Mouse (Mus musculus) cerebellum, adult 8-10 months (tissue): ENCODE results near the gene Pla2g4c.
A peak's percentile ranks its signal among the peaks of the same experiment; 100 is the strongest.

Experiments used
- DNase-seq: peaks from one replicate; pipeline ENCODE4 v3.0.0; 2022

The Pla2g4c gene

DNA sequence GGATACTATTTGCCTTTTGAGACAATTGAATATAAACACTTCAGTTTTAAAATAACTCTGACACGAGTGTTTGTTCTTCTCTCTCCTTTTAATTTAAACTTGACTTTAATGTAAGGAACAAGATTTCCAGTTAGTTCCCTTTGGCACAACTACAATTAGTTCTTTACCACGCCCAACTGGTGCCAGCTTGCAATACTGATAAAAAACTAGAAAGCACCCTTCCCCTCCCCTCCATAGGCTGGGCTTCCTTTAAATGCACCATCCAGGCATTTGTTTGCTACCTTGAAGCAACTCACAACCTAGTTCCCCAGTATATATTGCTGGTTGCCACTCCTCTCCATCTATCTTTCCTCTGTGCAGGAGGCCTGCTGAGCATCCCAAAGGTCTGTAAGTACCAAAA lies at the start of gene Pla2g4c:
Pla2g4c (plus strand) TSS at position 340 of the 400 bp plus-strand sequence.
- DNase-seq, result no peak

DNA sequence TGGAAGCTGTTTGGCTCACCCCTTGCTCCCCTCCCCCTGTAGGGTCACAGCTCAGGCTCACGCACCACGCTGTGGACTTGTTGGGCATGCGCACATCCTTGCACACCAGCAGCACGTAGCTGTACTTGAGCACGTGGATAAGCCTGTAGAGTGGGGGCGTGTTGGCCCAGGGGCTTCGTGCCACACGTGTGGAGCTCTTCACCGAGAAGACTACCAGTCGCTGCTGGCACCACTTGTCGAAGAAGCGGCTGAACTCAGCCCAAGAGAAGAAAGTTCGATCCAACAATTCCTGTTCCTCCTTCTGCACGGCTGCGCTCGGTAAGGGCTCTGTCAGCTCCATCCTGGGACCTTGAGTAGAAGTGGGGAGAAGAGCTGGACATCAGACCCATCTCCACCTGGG lies 47.4 kb upstream of the Pla2g4c start, which contains the start of gene Lig1:
Lig1 (plus strand) TSS at position 203 of the 400 bp plus-strand sequence.
- peak; percentile 12 for DNase-seq

DNA sequence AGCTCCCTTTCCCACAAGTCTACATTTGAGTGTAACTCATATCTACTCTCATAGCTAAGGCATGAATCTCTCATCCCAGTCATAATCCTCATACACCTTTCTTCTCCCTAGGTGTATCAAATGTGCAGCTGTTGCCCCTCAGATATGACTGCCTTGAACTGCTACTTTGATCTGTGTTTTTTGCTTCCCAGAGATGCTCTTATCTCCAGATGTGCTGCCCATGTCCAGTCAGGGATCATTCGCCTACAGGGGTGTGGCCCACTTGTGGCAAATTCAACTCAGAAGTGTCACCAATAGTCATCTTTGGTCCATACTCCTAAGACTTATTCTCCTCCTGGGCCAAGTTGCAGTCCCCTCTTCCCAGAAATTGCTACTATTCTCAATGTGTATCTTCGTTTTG lies 46.6 kb upstream of the Pla2g4c start:
- DNase-seq, result no peak

DNA sequence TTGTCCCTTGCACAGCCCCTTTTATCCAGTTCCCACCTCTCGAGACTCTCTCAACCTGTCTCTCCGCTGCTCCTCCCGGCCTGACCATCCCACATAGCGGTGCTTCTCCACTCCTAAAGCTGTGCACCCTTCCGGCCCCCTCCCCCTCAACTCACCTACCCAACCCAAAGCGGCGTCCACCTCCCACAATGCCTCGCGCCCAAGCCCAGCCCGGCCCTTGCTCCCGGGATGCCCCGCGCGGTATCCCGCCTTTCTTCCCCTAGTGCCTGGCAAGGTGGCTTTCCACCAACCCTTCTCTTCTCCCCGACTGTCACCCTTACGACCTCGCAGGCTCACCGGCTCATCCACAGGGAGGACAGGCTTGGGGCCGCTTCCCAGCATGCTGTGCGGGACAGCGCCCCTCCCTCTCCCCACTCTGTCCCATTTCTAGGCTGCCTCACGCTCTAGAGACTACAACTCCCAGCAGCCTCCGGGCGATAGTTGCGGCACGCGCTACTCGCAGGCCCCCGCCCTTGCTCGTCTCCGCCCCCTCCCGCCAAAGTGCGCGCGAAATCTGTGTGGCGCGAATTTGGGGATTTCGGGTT lies 46.1 kb upstream of the Pla2g4c start, which contains the start of gene Zswim9:
Zswim9 (minus strand) TSS at position 414 of the 584 bp plus-strand sequence.
- DNase-seq, result peak; percentile 92

DNA sequence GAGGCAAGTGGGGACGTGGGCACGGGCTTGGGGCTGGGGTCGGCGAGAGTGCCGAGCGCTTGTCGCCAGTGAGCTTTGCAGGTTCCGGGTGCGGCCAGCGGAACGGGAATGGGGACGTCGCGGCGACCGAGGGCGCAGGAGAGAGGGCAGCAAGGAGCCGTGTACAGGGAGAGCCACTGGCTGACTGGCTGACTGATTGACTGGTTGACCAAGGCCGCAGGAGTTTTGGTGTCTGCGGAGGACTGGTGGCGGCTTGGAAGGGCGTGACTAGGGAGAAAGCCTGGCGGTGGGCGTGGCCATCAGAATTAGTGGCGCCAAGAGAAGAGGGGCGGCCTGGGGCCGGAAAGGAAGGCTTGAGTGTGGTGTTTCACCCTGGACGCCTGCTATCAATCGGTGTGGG lies 45.5 kb upstream of the Pla2g4c start:
- DNase-seq, result peak; percentile 6

DNA sequence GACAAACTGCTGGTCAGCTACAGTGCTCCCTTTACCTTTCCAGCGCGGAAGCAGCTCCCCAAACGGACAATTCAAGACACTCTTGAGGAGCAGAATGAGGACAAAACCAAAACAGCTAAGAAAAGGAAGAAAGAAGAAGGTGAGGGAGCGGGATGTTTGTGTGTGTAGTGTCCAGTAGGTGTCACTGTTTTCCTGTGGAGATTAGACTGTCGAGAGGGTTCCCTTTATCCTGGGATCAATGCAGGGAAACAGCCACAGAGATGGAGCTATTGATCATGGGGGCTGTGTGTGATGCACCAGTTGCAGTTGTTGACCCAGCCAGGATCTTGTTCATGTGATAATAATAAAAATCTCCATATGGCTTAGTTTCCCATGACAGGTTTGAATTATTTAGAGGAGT lies 35.8 kb upstream of the Pla2g4c start:
- no peak for DNase-seq

DNA sequence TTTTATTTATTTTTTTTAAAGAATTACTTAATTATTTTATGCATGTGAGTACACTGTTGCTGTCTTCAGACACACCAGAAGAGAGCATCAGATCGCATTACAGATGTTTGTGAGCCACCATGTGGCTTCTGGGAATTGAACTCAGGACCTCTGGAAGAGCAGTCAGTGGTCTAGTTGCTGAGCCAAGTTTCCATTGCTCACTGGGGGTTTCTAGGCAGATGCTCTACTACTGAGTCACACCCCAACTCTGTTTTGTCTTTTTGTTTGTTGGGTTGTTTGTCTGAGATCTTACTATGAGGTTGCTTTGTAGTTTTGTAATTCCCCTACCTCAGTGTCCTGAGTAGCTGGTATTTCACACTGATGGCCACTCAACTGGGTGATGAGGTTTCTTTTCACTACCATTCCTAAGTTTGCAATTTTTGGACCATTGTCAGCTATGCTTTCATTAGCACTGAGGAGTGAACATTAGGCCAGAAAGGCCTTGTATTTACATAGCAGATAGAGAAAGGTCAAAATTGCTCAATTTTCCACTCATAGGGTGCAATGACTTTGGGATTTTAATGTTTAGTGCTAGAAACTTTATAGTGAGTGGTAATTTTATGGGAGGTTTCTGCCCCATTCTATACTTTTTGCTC lies 34.3 kb upstream of the Pla2g4c start:
- no peak for DNase-seq

DNA sequence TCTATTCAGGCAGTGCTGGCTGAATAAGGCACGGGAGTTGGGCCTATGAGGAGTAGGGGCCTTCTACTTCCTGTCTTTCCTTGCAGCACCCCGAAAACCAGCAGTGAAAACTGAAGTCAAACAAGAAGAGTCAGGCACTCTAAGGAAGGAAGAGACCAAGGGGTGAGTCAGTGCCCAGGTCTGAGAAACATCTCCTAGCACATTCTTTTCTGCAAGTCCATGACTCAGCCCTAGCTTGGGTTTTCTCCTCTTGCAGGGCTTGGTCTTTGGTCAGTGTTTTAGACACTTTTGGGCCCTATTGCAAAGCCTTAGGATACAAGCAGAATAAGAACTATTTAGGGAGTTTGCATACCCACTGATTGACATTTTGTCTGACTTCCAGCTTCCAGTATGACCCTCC lies 33.1 kb upstream of the Pla2g4c start:
- DNase-seq, result no peak

DNA sequence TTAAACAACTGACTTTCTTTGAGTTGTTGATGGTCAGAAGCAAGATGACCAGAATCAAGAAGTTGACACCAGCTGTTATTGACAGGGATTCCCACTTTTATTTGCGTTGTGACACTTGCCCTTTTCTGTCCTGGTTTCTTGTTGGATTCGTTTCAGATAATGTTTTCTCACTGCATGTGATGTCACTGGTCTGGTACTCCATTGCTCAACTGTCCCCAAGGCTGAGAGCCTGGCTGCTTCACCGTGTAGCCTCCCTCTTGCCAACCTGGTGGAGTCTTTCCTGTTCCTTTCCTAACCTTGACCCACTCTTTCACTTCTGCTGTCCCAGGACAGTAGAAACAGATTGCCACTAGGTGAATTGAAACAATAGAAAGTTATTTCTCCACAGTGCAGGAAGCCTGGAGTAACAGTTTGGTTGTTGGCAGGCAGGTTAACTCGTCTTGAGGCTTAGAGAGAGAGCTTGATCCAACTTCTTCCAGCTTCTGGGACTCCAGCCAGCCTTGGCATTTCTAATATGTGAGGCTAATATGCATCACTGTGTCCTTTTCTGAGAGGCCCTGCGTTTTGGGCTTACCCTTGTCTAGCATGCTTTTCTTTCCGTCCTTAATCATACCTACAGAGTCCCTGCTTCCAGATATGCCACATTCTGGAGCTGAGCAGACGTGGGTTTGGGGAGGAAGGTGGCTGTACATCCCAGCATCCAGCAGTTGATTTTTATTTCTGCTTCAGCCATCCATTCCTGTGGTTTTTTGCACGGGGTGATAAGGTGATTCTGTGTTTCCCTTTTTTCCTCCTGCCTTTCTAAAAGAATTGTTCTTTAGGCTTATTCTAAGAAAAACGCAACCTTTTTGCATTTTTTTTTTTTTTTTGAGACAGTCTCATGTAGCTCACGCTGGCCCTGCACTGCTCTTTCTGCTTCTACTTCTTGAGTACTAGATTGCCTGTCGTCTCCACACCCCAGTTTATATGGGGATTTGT lies 30.3 kb upstream of the Pla2g4c start:
- no peak for DNase-seq

DNA sequence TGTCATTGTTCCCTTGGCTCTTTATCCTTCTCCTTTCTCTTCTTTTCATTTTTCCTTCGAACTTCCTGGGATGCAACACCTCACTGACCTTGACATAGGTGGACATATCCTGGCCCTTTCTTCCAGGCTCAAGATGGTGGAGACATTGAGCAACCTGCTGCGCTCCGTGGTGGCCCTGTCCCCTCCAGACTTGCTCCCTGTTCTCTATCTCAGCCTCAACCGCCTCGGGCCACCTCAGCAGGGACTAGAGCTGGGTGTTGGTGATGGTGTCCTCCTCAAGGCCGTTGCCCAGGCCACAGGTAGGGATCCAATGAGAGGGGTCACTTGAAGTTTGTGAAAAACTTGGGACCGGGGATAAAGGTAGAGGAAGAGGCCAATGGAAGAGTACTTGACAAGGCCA lies 29.2 kb upstream of the Pla2g4c start:
- no peak for DNase-seq

DNA sequence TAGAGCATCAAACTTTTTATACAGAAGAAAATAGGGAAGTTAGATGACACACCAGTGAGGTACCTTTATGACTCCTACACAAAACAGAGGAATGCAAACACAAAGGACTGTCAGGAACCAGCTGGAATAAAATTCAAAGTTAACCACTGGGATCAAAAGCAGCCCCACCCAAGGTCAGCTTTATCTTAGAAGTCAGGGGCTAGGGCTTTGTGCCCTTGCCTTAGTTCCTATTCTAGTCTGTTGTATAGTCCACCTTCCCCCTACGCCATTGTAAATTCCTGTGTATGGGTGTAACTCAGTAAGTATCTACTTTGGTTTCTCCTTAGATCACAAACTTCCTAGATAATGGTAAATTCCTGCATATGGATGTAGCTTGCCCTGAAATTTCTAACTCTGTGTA lies 26.8 kb upstream of the Pla2g4c start:
- DNase-seq, result no peak

DNA sequence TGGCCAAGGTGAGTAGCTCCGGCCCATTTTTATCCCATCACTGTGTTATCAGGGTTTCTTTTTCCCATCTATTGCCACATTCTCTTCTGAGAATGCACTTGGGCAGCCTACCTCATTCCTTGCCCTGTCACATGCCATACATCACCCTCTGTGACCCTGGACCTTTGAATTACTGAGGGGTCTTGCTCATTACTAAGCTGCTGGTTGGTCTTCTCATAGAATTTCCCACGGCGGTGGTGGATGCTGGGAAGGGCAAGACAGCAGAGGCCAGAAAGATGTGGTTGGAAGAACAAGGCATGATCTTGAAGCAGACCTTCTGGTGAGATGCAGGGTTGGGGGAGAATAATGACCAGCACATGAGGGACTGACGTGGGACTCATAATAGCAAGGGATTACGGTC lies 25.6 kb upstream of the Pla2g4c start:
- no peak for DNase-seq

DNA sequence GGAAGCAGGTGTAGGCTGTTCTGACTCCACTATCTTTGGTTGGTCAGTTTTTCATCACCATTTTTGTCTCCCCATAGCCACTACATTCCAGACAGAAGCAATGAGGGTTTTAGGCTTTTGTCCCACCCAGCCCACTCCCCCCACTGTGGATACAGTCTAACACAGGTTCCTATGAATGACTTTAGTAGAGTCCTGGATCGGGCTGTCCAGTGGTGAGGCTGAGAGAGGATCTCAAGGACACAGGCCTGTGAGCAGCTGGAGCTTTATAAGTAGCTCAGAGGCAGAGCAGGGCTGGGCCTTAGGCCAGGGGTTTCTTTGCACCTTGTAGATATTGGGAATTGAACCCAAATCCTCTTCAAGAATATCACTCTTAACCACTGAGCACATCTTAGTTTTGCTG lies 22.8 kb upstream of the Pla2g4c start:
- DNase-seq, result no peak

DNA sequence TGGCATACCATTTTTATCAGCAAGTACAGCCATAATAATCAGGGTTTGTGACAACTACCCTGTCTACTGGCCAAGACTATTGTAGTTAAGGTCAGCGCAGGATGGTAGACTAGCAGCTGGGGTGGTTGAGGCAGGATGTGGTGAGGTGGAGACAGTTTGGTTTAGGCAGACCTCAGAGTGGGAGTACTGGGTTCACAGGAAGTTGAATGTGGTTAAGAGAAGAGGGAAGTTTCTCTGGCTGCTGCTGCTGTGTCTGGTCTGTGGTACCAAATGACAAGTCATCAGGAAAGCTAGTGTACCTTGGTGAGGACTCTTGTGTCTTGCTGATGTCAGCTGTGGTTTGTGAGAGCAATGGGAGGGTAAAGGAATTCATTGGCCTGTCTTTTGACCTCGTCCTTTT lies 21.7 kb upstream of the Pla2g4c start:
- DNase-seq, result no peak

DNA sequence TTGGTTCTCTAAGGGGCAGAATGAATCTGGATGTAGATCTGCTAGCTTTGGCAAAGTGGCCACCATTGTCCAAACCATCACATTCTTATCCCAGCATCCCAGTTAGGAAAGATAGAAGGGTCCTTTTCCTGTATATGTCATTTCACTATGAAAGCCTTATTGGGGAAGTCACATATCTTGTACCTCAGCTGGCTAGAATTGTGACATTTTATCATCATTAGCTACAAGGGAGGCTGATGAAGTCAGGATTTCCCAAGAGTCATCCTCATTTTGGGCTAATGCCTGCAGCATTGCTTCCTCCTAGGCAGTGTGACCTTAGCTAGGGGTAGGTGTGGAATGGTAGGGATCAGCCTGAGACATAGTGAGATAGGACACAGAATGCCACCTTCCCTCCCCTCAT lies 21.1 kb upstream of the Pla2g4c start:
- DNase-seq, result no peak

DNA sequence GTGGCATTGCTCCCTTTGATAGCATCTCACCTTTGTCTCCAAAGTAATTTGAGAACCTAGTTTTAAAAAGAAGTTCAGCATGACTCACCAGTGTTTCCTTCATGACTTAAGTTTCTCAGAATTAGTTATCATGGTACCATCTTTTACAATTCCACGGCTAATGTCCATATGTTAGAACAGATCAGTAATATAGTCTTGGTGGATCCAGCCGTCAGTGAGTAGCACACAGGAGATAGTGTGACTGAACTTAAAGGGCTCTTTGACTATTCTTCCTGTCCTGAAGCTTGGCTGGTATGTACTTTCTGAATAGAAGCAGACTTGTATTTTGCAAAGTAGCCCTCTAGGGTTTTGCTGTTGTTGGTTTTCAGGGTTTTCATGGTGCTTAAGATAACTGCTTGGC lies 15.0 kb upstream of the Pla2g4c start:
- DNase-seq, result no peak

DNA sequence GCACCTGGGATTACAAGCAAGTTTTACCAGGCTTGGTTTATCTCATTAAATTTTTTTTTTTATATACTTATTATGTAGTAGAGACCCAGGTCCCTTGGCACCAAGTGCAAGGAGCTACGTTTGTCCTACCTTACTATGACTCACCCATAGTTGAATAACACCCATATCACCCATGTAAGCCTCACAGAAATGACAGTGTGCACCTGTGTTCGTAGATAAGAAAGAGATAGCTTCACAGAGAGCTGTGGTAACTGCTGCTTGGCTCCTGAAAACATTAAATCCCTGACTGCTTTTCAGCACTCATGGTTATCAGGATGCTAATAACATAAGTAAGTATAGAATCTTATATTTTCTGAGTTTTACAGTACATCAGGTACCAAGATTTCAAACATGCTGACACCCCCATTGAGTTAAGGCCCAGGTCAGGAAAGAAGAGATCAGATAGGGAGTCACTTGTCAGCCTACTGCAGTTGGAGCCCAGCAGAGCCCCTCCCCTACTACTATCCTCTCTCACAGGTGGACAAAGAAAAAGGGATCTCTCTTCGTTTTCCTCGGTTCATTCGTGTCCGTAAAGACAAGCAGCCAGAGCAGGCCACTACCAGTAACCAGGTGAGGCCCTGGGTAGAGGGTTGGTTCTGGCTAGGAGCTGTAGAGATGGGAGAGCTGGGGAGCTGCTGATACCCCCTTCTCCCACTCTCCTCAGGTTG lies 13.8 kb upstream of the Pla2g4c start:
- no peak for DNase-seq

DNA sequence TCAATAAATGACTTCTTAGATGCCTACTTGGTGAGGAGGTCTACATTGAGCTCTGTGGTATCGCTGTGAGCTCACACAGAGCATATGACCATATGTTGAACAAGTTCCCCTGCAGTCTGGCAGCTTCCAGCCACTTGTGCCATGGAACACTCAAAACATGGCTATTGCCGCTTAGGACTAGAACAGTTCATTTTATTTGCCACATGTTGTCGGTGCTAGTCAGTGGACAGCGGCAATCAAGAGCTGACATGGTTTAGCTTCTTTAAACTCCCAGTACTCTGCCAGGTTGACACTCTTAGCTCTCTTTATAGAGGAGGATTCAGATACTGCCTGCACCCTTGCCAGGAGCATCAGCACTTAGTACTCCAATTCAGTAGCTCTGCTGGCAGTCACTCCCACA lies 13.1 kb upstream of the Pla2g4c start:
- DNase-seq, result no peak

DNA sequence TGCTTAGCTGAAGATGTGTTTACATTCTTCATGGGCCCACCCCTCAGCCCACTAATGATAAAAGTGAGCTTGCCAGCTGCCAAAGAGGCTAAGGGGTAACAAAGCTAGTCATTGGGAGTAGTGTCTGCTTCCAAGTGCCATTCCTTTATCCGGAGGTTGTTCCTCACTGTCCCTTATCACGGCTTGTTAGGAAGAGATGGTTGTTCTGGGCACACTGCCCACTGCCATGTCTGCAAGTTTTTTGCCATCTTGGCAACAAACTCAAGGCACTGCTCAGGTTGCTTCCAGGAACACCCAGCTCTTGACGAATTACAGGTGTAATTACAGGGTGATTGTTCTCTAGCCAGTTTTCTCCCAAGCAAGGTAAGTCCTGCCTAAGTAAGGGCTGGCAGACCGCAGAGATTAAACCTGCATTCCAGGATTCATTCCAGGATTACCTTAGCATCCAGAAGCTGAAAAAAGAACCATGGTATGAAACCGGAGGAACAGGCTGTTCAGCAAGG lies 10.3 kb upstream of the Pla2g4c start:
- DNase-seq, result no peak

DNA sequence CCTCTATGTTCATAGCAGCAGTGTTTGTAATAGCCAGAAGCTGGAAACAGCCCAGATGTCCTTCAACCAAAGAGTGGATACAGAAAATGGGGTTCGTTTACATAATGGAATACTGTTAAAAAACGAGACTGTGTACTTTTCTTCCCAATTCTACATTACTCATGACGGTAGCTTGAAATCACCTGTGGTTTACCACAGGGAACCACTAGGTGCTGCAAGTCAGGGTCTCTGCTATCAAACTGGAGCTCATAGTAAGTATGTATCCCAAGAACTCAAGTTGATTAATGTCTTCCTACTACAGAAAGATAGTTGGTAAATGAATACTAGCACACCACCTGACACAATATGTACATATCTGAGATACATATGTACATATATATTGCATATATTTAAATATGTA lies 3.0 kb upstream of the Pla2g4c start:
- DNase-seq, result no peak

DNA sequence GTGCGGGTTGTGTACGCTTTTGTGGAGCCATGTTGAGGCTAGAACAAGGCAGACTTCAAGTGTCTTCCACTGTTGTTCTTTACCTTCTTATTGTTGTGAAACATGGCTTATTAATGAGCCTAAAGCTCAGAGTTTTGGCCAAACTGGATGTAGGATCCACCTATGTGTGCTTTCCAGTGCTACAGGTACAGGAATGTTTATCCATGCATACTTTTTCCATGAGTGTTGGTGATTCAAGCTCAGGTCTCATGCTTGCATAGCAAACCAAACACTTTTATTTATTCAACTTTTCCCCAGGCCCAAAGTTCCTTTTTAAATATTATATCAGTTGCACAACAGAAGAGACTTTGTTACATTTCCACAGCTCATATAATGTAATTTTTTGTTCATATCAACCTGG lies 6.1 kb downstream of the Pla2g4c start:
- DNase-seq, result no peak

DNA sequence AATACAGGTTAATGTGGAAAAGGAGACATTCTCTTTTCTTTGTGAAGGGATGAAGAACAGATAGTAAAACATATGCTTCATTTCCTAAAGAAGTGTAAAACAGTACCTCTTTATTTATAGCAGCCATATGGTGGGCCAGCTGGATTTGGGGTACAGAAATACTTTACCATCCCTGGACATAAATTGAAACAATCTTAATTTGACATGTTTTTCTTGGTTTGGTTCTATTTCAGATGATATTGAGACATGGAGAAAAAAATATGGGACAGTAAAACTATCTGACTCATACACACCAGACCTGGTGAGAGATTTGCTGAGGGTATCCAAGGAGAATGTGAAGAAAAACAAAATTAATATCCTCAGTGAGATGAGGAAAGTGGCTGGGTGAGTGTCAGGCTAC lies 31.5 kb downstream of the Pla2g4c start:
- DNase-seq, result no peak

DNA sequence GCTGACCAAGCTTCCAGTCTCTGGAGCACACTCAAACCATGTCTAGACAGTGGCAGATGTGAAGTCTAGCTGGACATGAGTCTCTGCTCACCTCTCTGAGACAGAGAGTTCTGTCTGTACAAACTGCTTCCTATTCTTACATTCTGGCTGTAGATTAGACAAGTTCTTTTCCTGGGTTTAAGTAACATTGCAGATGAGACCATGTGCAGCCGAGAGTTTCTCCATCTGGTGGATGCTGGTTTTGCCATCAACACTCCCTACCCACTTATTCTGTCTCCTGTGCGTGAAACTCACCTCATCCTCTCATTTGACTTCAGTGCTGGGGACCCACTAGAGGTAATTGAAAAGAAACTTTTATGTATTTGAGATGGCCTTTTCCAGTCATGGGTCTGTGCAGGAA lies 56.1 kb downstream of the Pla2g4c start:
- no peak for DNase-seq
